Mouse (Mus musculus) embryonic facial prominence, embryonic 12.5 days (tissue): ENCODE data around the gene Atg16l1. TPM values are rescaled to one million over a fixed set of nuclear protein-coding genes. Genes with fewer than 3 reads are reported as not detected.

Experiments used
- ATAC-seq: fragments of 200-750 bp; cut with Nextera tagmentation; 2 replicates; pipeline ENCODE4 v1.8.0; 2017; ENCODE audit not compliant: insufficient number of reproducible peaks, insufficient read depth, low FRiP score, low TSS enrichment
- H3K27ac ChIP-seq: fragments of 300-500 bp; sonication (generic); 2 replicates; pipeline ENCODE4 v1.5.1; 2016; ENCODE audit warnings: mild to moderate bottlenecking
- H3K27me3 ChIP-seq: fragments of 300-500 bp; sonication (generic); 2 replicates; pipeline ENCODE4 v1.6.1; 2016; ENCODE audit warnings: mild to moderate bottlenecking, moderate library complexity
- H3K36me3 ChIP-seq: fragments of 300-500 bp; sonication (generic); 2 replicates; pipeline ENCODE4 v1.6.1; 2016; ENCODE audit warnings: mild to moderate bottlenecking
- H3K4me1 ChIP-seq: fragments of 300-500 bp; sonication (generic); 2 replicates; pipeline ENCODE4 v1.6.1; 2016
- H3K4me2 ChIP-seq: fragments of 300-500 bp; sonication (generic); replicated peaks from 2 replicates; pipeline ENCODE4 v1.6.1; 2016; ENCODE audit warnings: mild to moderate bottlenecking, moderate library complexity
- H3K4me3 ChIP-seq: fragments of 300-500 bp; sonication (generic); 2 replicates; pipeline ENCODE4 v1.5.1; 2016; ENCODE audit warnings: mild to moderate bottlenecking
- H3K9ac ChIP-seq: fragments of 300-500 bp; sonication (generic); 2 replicates; pipeline ENCODE4 v1.6.1; 2016; ENCODE audit warnings: mild to moderate bottlenecking, moderate library complexity
- H3K9me3 ChIP-seq: fragments of 300-500 bp; sonication (generic); 2 replicates; pipeline ENCODE4 v1.6.1; 2016; ENCODE audit warnings: mild to moderate bottlenecking, moderate library complexity
- WGBS: fragments of 180-500 bp; shearing (Covaris S2); methylation state at CpG from one replicate; pipeline ENCODE4 v1.1.7; 2016; 5-methylcytosine and 5-hydroxymethylcytosine counted together
- polyA plus RNA-seq: library from polyadenylated mRNA; unstranded; fragments of >200 nt; fragmentation: Nextera tagmentation; extraction: Ambion mirVana; gene quantifications from 2 replicates; pipeline ENCODE4 v1.2.1, GENCODE M21; 2016

Atg16l1 gene
- polyA plus RNA-seq, 1 experiment from 2014 or later, result 43.0 TPM

GRCm38 (mm10) chr1:87779204-87779785 lies 23.6 kb downstream of the Atg16l1 start:
- Histone ChIP-seq H3K36me3 (peaks cover 90% of the 10 kb centered on the region), H3K4me2 (no peak overlapping the region), H3K27ac (no peak overlapping the region)

GRCm38 (mm10) chr1:87785703-87786102 lies 30.0 kb downstream of the Atg16l1 start:
- ATAC-seq, result no peak
- Histone ChIP-seq H3K27ac (no peak overlapping the region), H3K4me1 (no peaks in the 10 kb centered on the region), H3K4me2 (no peak overlapping the region), H3K4me3 (no peak overlapping the region), H3K9ac (no peak overlapping the region), H3K36me3 (peaks cover 83% of the 10 kb centered on the region), H3K27me3 (no peaks in the 10 kb centered on the region), H3K9me3 (no peaks in the 10 kb centered on the region)
- WGBS, result 88% methylated on average over 8 of the region's 8 CpGs

More at GRCm38 (mm10) chr1:87779204-87779785, 23.6 kb downstream of the Atg16l1 start:
- Histone ChIP-seq H3K4me1 (no peaks in the 10 kb centered on the region), H3K27me3 (no peaks in the 10 kb centered on the region), H3K9me3 (no peaks in the 10 kb centered on the region), H3K4me3 (no peak overlapping the region), H3K9ac (no peak overlapping the region)
- WGBS, result 56% methylated on average over 5 of the region's 5 CpGs
- ATAC-seq, result no peak

- no peak overlapping the region for H3K4me2 ChIP-seq
- no peaks in the 10 kb centered on the region for H3K27me3 ChIP-seq
- 85% methylated on average over 7 of the region's 7 CpGs for WGBS
- H3K9me3 ChIP-seq, result no peaks in the 10 kb centered on the region
- no peak overlapping the region for H3K27ac ChIP-seq
- H3K36me3 ChIP-seq, result peaks cover 83% of the 10 kb centered on the region
- no peaks in the 10 kb centered on the region for H3K4me1 ChIP-seq
- no peak overlapping the region for H3K4me3 ChIP-seq
- no peak overlapping the region for H3K9ac ChIP-seq
- ATAC-seq, result no peak
Measured at GRCm38 (mm10) chr1:87786251-87786650, 30.6 kb downstream of the Atg16l1 start.

GRCm38 (mm10) chr1:87789665-87790064 lies 34.0 kb downstream of the Atg16l1 start:
- Histone ChIP-seq H3K4me2 (no peak overlapping the region), H3K27ac (no peak overlapping the region), H3K9me3 (no peaks in the 10 kb centered on the region), H3K27me3 (no peaks in the 10 kb centered on the region), H3K36me3 (peaks cover 76% of the 10 kb centered on the region), H3K9ac (no peak overlapping the region), H3K4me3 (no peak overlapping the region), H3K4me1 (no peaks in the 10 kb centered on the region)
- WGBS, result 96% methylated on average over 8 of the region's 8 CpGs
- no peak for ATAC-seq

DNA sequence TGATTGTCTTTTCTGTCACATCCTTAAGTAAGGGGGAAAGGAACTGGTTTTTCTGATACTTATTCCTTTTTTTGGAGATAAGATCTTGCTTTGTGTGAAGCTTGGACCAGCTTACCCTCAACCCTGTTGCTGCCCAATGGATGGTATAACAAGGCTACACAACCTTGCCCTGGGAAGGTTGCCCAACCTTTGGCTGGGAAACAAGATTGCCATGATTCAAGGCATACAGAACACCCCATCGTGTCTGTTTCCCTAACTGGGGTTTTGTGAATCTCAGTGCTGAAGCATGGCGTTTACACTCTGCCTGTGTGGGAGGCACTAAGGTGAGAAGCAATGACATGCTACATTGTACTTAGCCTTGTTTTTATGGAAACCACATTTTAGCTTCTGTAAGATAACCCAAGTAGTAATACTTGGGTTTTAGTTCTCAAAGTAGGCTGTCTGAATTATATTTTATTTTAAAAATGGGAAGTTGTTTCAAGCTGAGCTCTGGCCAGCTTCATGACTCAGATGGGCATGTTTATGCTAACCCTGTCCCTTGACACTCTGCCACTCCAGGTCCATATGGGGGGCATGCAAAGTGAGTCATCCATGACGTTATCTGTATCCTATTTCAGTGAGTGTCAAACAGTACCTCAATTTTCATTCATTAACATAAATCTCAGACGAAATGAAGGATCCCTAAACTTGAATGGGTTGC lies 36.9 kb downstream of the Atg16l1 start:
- Histone ChIP-seq H3K9me3 (no peaks in the 10 kb centered on the region), H3K4me2 (no peak overlapping the region), H3K27ac (no peak overlapping the region), H3K36me3 (peaks cover 54% of the 10 kb centered on the region), H3K4me3 (no peak overlapping the region), H3K4me1 (no peaks in the 10 kb centered on the region), H3K27me3 (no peaks in the 10 kb centered on the region), H3K9ac (no peak overlapping the region)
- WGBS, result 81% methylated on average over 4 of the region's 4 CpGs
- no peak for ATAC-seq

DNA sequence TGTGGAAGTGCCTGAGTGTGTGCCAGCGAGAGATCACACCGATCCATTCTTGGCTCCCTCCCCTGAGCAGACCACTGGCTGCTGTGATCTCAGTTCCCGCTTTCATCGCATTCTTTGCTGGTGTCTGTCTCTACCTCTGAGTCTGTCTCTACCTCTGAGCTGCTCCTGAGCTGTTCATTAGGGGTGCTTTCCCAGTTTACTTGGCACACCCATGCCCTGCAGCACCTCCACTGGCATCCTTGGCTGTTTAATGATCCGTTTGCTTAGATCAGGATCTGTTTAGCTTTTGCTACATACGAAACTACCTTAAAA lies 37.4 kb downstream of the Atg16l1 start:
- no peak for ATAC-seq
- H3K4me2 ChIP-seq, result no peak overlapping the region
- H3K36me3 ChIP-seq, result peaks cover 50% of the 10 kb centered on the region
- H3K4me3 ChIP-seq, result no peak overlapping the region
- no peaks in the 10 kb centered on the region for H3K27me3 ChIP-seq
- H3K27ac ChIP-seq, result no peak overlapping the region
- 94% methylated on average over 6 of the region's 6 CpGs for WGBS
- no peaks in the 10 kb centered on the region for H3K4me1 ChIP-seq
- no peaks in the 10 kb centered on the region for H3K9me3 ChIP-seq
- no peak overlapping the region for H3K9ac ChIP-seq

- H3K4me1 ChIP-seq, result no peaks in the 10 kb centered on the region
- peaks cover 13% of the 10 kb centered on the region for H3K36me3 ChIP-seq
- no peak for ATAC-seq
- H3K9ac ChIP-seq, result no peak overlapping the region
- H3K27ac ChIP-seq, result no peak overlapping the region
- no peaks in the 10 kb centered on the region for H3K27me3 ChIP-seq
- no peak overlapping the region for H3K4me2 ChIP-seq
- 88% methylated on average over 1 of the region's 1 CpGs for WGBS
- no peaks in the 10 kb centered on the region for H3K9me3 ChIP-seq
- H3K4me3 ChIP-seq, result no peak overlapping the region
Measured at GRCm38 (mm10) chr1:87797702-87798101, 42.0 kb downstream of the Atg16l1 start.

DNA sequence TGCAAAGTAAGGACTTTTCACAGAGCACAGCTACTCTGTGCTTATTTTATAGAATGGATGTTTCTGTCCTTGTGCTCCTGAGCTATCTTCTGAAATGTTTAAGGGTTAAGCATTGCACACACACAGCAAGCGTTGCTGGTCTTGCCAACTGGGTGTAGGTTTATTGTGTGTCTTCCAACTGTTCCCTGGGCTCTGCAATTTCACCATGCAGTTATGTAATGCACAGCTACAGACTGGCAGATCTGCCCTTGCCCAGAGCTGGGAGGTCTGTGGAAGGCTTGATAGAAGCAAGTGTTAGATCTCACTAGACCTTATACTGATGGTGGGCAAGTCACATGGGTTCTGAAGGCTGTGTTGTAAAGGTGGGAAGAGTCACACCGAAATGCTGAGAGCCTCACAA lies 42.6 kb downstream of the Atg16l1 start:
- Histone ChIP-seq H3K27me3 (no peaks in the 10 kb centered on the region), H3K27ac (no peak overlapping the region), H3K9me3 (no peaks in the 10 kb centered on the region), H3K4me2 (no peak overlapping the region), H3K4me1 (no peaks in the 10 kb centered on the region), H3K4me3 (no peak overlapping the region), H3K9ac (no peak overlapping the region), H3K36me3 (peaks cover 7% of the 10 kb centered on the region; the same call in 1 of the 2 replicates)
- 92% methylated on average over 2 of the region's 2 CpGs for WGBS
- ATAC-seq, result no peak

DNA sequence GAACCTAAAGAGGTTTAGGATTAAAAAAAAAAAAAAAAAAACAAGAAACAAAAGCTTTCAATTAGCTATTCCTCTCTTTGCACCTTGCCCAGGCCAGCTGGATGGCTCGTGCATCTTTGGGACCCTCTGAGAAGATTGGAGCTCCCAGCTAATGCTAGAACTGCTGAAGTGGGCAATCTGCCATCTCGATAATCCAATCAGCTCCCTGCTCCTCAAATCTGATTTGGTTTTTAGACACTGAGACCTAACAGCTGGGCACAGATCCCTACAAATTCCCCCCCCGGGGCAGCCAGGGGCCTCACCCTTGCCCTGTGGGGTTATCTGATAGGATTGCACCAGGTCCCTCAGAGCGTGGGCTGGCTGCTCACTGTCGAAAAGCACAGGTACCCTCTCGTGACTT lies 47.9 kb downstream of the Atg16l1 start, which contains the start of gene Sag:
Gene Sag, plus strand, starts transcription at position 105 of the 400 bp plus-strand sequence.
- Histone ChIP-seq H3K36me3 (no peaks in the 10 kb centered on the region), H3K27me3 (no peaks in the 10 kb centered on the region), H3K4me2 (no peak within 1 kb of the TSS), H3K4me3 (no peak within 1 kb of the TSS), H3K9me3 (no peaks in the 10 kb centered on the region), H3K4me1 (0 out of 2 replicates have a peak, but pooled peaks cover 2% of the 10 kb centered on the region), H3K27ac (no peak within 1 kb of the TSS), H3K9ac (no peak within 1 kb of the TSS)
- no peak for ATAC-seq
- WGBS, result 61% methylated on average over 6 of the region's 6 CpGs

GRCm38 (mm10) chr1:87807751-87808150 lies 52.1 kb downstream of the Atg16l1 start:
- no peaks in the 10 kb centered on the region for H3K27me3 ChIP-seq
- H3K9ac ChIP-seq, result no peak overlapping the region
- no peaks in the 10 kb centered on the region for H3K36me3 ChIP-seq
- no peak overlapping the region for H3K4me3 ChIP-seq
- H3K27ac ChIP-seq, result no peak overlapping the region
- no peak for ATAC-seq
- WGBS, result 76% methylated on average over 1 of the region's 1 CpGs
- H3K4me1 ChIP-seq, result 0 out of 2 replicates have a peak, but pooled peaks cover 2% of the 10 kb centered on the region
- H3K4me2 ChIP-seq, result no peak overlapping the region
- no peaks in the 10 kb centered on the region for H3K9me3 ChIP-seq

DNA sequence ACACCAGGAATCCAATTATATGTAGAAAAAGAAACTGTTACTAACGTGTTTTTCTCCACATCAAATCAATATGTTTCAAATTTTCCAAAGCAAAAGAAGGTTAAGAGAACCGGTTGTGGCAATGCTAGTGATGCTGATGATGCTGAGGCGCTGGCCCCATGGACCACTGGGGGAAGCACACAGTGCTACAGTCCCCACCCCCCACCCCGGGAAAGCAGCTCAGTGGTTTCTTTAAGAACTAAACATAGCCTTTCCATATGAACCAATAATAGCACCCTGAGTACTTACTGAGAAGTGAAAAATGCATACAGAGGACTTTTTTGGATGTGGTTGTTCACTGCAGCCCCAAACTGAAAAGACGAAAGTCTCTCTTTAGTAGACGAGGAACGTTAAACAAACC lies 55.7 kb downstream of the Atg16l1 start:
- H3K27me3 ChIP-seq, result no peaks in the 10 kb centered on the region
- H3K27ac ChIP-seq, result no peak overlapping the region
- H3K4me1 ChIP-seq, result no peaks in the 10 kb centered on the region
- no peak for ATAC-seq
- WGBS, result 83% methylated on average over 7 of the region's 7 CpGs
- no peak overlapping the region for H3K4me2 ChIP-seq
- no peaks in the 10 kb centered on the region for H3K9me3 ChIP-seq
- no peaks in the 10 kb centered on the region for H3K36me3 ChIP-seq
- H3K4me3 ChIP-seq, result no peak overlapping the region
- no peak overlapping the region for H3K9ac ChIP-seq

GRCm38 (mm10) chr1:87812061-87812460 lies 56.4 kb downstream of the Atg16l1 start:
- ATAC-seq, result no peak
- H3K9ac ChIP-seq, result no peak overlapping the region
- H3K4me3 ChIP-seq, result no peak overlapping the region
- H3K4me2 ChIP-seq, result no peak overlapping the region
- H3K4me1 ChIP-seq, result no peaks in the 10 kb centered on the region
- no peaks in the 10 kb centered on the region for H3K36me3 ChIP-seq
- 85% methylated on average over 10 of the region's 10 CpGs for WGBS
- H3K9me3 ChIP-seq, result no peaks in the 10 kb centered on the region
- no peaks in the 10 kb centered on the region for H3K27me3 ChIP-seq
- H3K27ac ChIP-seq, result no peak overlapping the region
